Mouse (Mus musculus) left cerebral cortex, postnatal 10 days (tissue): Measurements from ENCODE around the gene Adam15. TPM values are rescaled to one million over a fixed set of nuclear protein-coding genes. Genes with fewer than 3 reads are reported as not detected.

Source experiments
- DNase-seq, 2 experiments: peaks; one replicate each; pipeline ENCODE4 v3.0.0; 2021 to 2022; ENCODE audit warnings: low spot score in 2 of 2, mixed read lengths in 1 of 2; ENCODE audit errors: extremely low spot score in 1 of 2
- intact Hi-C: fragments of 180-260 bp; cut with DNase I; formaldehyde crosslinking; loops from one replicate; pipeline ENCODE4 v1.15.1; 2025
- total RNA-seq, 2 experiments: library from RNA; stranded (reverse); gene quantifications; 2 replicates each; pipeline ENCODE4 v1.2.3; 2021

Gene Adam15
- total RNA-seq, 2 experiments from 2014 or later: 93.0 to 96.9 TPM

DNA sequence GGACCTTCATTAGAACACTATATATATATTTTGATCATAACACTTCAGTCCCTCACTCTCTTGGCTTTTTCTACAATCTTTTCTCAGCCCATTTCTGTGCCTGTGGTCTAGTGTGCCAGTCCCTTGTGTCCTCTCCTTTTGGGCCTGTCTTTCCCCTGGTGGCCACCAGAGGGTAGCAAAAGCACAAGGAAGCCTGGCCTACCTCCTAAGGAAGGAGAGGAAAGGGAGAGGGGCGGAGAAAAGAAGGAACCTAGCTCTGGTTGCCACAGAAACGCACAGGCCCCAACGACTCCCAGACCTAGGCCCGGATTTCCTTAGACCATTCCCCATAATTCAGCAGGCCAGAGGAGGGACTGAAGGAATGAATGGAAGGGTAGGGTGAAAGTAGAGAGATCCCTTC is 33.0 kb downstream of the Adam15 start:
- intact Hi-C loops: loop anchor here (5.0 to 10.0 kb wide), 2 partner anchors 35 to 538 kb away; no protein-coding TSS in a partner anchor
- DNase-seq: peak; percentile 85 to 89

DNA sequence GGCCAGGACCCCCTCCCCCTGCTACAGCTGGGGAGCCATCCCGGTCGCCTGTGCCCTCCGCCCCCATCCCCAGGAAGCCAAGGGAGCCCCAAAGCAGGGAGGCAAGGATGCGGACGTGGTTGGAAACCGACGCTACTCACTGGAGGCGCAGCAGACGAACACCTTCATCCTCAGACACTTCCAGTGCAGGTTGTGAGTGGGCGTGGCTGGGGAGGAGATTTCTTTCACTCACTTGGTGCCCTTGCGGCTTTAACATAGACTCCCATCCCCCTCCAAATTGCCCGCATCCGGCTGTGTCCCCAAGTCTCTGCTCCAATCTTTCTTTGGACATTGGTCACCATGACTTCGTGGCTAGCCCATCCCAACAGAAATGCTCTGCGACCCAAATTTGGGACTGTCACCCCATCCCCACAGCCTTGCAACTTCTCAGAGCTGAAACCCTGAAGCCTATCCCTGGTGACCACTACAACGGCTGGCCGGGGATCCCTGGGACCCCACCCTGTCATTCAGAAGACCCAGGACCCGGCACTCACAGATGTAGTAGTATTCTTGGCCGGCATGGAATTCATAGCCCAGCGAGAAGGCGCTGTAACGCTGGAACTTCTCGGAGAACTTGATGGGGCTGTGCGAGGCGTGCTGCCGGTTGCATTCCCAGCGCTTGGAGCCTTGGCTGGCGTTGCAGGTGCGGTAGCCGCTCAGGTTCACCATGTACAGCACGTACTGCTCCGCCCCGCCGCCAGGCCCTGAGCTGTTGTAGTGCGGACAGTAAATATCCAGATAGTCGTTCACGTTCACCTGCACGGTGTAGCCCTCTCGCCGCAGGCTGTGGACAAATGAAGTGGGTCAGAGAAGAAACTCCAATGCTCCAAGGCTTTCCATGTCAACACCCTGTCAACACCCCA is 33.6 kb downstream of the Adam15 start:
- DNase-seq: no peak
- intact Hi-C loops: loop anchor here (5.0 to 10.0 kb wide), 2 partner anchors 36 to 539 kb away; no protein-coding TSS in a partner anchor

DNA sequence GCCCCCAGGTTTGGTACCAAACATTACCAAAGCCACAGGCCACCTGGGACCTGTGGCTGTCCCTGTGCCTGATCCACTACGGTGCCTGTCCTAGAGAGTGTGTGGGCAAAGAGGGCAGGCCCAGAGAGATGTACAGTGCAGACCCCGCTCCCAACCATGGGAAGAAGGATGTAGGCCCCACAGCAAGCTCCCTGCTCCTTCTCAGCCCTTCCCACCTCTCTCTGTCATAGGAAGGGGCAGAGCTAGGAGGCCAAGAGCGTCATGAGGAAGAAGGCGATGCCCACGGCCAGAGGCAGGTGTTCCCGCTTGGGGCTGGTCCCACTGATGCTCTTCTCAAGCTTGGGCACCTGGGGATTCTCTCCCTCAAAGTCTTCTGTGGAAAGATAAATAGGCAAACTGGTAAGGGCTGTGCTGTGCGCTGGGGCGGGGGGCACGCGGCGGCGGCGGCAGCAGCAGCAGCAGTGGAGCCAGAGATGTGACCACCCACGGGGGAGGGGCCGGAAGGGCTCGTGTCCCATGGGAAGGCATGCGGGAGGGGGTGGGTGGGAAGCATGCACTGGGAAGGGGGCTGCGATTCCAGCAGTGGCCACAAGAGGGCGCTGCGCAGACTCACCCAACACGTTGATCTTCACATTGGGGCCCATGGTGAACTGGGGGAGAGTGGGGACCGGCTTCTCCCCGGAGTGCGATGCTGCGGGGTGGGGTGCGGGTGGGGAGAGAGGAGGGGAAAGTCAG is 34.4 kb downstream of the Adam15 start:
- DNase-seq: peak; percentile 77 to 90
- intact Hi-C loops: loop anchor here (5.0 to 10.0 kb wide), 2 partner anchors 37 to 539 kb away; no protein-coding TSS in a partner anchor

DNA sequence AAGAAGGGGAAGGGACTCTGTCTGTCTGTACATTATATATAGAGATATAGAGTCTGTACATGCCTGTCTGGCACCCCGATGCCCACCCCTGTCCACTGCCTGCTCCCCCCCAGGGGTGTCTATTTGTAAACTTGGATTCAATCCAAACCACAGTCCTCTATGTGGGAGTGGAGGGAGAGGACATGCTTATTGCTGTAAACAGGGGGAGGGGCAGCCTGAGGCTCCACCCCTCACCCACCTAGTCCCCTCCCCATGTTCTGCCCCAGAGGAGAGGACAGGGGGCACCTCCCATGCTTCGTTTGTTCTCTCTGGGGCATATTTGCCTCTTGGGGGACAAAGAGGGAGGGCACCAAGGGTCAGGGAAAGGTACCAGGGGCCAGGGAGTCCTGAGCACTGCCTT is 35.0 kb downstream of the Adam15 start:
- no peak for DNase-seq
- intact Hi-C loops: loop anchor here (5.0 to 10.0 kb wide), 2 partner anchors 38 to 540 kb away; no protein-coding TSS in a partner anchor

DNA sequence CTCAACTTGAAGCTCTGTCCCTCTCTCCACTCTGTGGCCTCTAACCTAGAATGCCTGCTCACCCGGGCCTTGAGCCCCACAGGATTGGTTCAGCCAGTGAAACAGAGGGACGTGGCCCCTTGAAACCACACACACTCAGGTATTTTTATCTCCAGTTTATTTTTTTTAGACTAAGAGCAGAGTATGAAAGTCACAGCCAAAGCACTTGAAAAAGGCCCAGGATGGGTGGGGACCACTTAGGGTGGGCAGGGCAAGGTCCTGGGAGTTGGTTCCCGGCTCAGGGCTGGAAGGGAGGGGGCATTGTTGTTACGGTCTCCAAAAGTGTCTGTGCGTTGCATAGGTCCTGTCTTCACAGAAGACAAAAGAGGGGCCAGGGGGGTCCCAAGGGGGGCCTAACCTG is 35.5 kb downstream of the Adam15 start:
- DNase-seq: peak in 1 of 2 experiments; percentile 53
- intact Hi-C loops: loop anchor here (10.0 kb wide), 1 partner anchor 540 kb away; no protein-coding TSS in a partner anchor

DNA sequence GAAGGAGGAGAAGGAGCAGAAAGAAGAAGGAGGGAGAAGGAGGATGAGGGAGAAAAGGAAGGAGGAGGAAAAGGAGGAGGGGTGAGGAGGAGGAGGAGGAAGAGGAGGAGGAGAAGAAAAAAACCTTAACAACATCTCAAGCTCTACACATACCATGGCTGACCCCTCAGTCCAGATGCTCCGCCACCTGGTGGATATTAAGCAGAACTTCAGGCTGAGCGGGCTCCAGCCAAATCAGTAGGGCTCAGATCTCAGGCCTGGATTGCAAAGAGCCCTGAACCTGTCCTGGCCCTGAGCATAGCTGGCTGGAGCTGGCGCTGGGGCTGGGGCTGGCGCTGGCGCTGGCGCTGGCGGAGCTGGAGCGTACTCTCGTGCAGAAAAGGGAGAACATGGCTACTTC is 41.7 kb downstream of the Adam15 start:
- intact Hi-C loops: no loop called here
- peak; percentile 44 to 63 for DNase-seq

DNA sequence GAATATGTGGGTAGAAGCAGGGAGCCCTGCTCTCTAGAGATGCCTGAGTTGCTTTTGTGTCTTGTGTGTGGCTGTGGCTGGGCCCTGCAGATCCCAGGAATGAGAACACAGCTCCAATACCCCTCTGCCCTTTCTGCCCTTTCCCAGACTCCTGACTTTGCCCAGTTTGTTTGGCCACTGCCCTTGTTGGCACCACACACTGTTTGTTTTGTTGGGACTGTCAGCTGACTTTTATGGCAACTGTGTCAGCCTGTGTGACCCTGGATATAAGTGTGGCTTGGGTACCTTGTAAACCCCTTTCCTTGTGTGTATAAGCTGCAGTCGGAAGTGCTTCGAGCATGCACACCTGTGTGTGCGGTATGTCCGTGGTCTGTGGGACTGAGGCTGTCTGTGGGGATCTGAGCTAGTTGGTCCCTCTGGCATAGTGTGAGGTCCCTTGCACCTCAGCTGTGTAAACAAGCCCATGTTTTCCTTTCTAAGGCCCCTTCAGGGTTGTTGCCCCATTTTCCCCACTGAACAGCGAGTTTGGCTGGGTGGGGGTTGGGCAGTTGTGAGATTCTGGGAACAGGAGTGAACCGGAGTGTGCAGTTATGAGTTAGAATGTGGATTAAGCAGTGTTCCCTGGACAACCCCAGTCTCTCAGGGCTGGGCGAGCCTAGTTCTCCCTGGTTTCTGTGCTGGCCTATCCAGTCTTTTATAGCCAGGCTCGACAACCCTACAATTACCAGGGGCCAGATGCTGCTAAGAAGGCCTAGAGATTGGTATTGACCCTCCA is 44.1 kb downstream of the Adam15 start:
- DNase-seq: no peak
- intact Hi-C loops: no loop called here

DNA sequence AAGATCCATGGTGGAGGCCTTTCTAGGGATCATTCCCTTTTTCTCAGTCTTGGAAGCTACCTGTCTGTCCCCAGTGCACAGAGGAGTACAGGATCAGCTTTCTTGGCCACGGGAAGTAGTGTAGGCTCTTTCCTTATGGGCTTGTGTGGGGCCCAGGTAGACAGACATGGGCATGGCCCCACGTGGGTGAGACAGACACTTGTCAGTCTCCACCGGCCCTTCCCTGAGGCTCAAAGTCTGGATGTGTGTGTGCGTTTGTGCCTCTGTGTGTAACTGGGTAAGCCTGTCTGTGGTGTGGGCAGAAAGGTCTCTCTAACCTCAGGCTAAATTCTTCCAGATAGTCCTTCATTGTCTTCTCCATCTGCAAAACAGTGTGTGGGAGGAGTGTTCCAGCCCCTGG is 44.7 kb downstream of the Adam15 start:
- DNase-seq: no peak
- intact Hi-C loops: no loop called here

DNA sequence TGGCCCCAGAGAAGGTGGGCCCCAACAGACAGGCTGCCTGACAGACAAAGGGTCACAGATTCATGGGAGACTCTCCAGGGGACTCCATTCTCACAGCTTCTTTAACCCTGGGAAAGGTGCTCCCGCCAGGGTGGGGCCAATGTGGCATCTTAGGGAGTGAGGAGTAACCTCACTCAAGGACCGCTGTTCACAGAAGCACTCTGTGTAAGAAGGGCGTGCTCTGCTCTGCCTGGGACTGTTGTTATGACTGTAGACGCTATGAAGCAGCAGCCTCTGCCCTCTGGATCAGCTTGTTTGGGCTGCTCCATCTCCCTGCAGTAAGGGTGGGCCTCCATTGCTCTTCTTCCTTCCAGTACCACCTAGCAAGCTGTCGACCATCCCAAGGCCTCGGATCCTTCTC is 45.4 kb downstream of the Adam15 start:
- intact Hi-C loops: no loop called here

DNA sequence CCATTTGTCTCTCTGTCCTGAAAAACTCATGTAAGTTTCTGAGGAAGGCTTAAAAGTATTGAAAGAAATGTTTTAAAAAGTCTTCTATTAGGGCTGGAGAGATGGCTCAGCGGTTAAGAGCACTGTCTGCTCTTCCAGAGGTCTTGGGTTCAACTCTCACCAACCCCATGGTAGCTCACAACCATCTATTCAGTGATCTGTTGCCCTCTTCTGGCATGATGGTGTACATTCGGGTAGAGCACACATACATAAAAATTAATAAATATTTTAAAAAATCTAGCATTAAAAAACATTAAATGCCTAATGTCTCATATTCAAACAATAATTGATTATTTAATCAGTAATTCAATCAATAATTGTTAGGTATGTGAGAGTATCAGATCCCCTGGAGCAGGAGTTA is 49.3 kb downstream of the Adam15 start:
- intact Hi-C loops: no loop called here

More for the DNA sequence above, 45.4 kb downstream of the Adam15 start:
- DNase-seq: no peak

DNA sequence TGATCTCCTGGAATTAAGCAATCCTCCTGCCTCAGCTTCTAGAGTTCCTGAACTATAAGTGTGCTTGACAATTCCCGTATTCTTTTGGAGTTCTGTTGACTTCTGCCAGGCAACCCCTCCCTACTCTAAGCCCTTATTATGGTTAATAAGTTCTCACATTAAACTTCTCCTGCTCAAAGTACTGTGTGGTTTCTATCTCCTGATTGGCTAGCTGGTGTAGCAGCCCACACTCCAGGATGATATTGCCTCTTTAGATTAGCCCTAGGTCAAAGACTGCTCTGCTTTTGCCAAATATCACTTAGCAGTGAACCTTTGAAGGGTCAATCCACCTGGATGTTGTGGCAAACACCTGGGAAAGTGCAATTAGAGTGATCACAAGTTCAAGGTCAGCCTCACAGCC is 49.7 kb downstream of the Adam15 start:
- intact Hi-C loops: no loop called here

More for the DNA sequence above, 49.3 kb downstream of the Adam15 start:
- DNase-seq: no peak

DNA sequence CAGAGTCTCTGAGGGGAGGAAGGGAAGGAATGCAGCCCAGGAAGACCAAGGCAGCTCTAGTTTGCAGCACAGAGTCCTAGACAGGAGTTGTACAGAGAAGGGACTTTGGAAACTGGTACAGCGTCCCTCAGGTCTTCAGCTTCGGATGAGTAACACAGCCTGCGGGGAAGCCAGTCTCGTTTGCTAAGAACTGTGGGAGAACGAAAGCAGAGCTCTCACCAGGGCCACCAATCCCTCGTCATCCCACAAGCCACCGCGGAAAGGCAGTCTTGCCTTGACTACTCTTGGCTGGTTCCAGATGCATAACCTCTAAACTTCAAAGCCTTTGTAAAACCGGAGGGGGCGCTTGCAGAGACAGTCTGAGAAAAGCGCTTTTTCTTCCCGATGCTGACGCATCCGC is 50.3 kb downstream of the Adam15 start:
- intact Hi-C loops: loop anchor here (5.0 kb wide), 1 partner anchor 47 kb away; no protein-coding TSS in a partner anchor
- peak in 1 of 2 experiments; percentile 49 for DNase-seq

More for the DNA sequence above, 49.7 kb downstream of the Adam15 start:
- no peak for DNase-seq

DNA sequence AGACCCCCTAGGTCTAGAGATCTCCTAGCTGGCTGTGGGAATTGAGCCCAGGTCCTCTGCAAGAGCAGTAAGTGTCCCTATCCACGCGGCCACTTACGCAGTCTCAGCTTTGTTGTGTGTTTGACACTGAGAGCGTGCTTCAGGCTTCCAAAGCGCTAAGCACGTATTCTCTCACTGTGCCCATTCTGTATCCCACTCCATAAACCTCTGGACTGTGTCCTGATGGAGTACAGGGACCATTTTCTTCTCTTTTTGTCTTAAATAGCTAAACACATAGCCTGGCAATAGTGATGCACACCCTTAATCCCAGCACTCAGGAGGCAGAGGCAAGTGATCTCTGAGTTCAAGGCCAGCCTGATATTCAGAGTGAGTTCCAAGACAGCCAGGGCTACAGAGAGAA is 50.9 kb downstream of the Adam15 start:
- intact Hi-C loops: loop anchor here (5.0 kb wide), 1 partner anchor 47 kb away; no protein-coding TSS in a partner anchor
- DNase-seq: no peak

DNA sequence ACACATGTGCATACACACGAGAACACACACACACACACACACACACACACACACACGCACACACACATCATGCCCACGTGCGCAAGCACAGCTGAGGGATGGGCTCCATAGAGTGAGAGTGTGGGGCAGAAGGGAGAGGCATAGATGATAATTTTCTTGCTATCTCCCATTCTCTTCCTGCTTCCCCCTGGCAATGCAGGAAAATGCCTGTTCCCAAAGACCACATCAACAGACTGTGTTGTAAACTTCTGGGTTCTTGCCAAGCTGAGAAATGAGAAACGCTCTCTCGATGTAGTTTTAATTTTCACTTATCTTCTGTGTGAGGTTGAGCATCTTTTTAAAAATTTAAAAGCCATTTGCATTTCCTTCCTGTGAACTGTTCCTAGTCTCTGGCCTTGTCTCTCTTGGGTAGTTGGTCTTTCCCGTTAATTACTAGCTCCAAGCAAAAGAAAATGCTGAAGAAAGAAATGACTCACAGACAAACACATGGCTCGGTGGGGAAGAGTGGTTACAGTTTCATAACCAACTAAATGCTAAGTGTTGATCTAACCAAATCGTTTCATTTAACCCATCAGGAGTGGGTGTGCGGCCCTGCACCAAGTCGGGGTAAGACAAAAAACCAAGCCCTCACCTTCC is 52.9 kb downstream of the Adam15 start:
- no peak for DNase-seq
- intact Hi-C loops: loop anchor here (5.0 kb wide), 1 partner anchor 45 kb away; no protein-coding TSS in a partner anchor

DNA sequence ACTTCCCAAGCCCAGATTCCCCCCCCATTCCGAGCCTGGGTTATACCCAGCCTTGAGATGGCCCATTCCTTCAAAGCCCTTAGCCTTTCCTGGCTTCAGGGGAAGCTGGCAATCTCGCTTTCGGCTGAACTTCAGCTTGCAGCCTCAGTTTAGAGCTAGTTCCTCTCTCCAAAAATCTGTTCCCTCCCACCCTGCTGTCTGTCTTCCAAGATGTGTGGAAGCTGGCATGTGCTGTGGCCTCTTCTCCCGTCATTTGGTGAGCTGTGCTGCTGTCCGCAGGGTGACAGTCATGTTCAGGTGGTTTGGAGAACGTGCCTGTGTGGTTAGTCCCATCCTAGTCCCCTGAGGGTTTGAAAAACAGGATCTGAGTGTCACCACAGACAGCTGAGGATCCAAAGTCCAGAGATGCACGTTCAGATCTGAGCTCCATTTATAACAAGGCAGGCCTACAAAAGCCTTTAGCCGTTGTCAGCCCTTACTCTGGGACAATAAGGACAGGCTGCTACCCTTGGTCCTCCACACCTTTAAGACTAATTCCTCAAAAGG is 54.0 kb downstream of the Adam15 start:
- DNase-seq: no peak
- intact Hi-C loops: loop anchor here (5.0 kb wide), 1 partner anchor 43 kb away; no protein-coding TSS in a partner anchor

DNA sequence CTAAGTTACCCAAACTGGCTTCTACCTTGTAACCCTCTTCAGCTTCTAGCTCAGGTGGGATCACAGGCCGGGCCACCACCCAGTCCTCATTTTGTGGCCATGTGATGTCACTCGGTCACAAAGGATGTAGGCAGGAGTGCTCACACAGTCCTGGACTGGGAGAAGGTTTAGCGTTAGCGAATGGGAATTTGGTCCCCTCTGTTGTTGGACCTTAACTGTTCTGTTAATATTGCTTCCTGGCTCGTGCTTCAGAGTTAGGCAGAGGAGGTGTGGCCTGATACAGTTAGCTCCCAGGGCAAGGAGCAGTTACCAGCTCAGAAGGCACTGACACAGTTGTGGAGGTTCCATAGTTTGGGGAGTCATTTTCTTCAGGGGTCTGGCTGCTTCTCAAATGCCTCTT is 55.6 kb downstream of the Adam15 start:
- intact Hi-C loops: no loop called here
- DNase-seq: no peak

DNA sequence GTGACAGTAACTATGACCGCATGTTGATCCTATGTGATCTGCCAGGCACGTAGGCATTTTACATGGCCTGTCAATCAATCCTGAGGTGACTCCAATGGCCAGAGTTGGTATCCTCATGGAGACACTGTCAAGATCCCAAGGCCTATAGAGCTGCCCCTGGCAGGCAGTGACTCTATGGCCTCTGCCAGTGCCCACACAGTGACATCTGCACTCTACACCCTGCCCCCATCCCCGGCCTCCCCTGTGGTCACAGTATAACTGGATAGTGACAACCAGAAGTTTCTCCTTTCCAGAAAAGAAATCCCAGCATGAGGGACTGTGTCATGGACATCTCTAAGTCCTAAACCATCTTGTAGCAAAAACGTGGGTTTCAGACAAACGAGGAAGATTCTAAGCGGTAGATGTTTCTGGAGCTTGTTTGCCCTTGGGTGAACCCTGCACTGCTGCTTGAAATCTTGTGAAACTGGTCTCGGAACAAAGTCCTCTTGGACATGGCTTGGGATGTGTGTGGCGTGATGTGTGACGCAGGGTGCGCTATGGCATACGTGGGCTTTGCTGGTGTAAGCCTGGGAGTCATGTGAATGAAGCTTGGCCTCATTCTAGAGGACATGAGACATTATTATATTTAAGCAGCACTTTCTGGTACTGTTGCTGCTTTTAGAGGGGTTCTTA is 56.4 kb downstream of the Adam15 start:
- no peak for DNase-seq
- intact Hi-C loops: no loop called here
